Mouse (Mus musculus): ENCODE measurements around the gene Dsel. TPM values are rescaled to one million over a fixed set of nuclear protein-coding genes. Genes with fewer than 3 reads are reported as not detected.

The Dsel gene
- polyA plus RNA-seq (2014; fragmentation: Illumina TruSeq; extraction: RNeasy Lipid Tissue Mini Kit (QIAGEN cat#74804); ENCODE audit: low read depth, low replicate concordance), result 1.7 TPM

DNA sequence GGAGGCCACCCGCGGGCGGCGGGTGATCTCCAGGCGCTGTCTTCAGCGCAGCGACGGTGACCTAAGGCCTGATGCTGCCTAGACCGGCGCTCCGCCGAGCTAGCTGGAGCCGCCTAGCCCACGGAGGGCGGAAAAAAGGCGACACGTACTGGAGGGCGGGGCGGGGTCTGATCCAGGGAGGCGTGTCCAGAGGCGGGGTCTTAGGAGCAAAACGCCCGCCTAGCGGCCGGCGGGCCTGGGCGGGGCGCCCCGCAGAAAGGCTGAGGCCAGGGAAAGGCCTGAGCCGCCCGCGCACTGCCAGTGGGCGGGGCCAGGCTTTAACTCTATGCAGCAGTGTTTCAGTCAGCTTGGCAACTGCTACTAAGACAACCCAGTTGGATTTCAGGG lies at the start of gene Dsel:
TSS of gene Dsel (minus strand) at position 140 of the 387 bp plus-strand sequence.

Data from liver, adult 10 weeks (tissue).